Mouse (Mus musculus): ENCODE data around the gene Fpr2. TPM values are rescaled to one million over a fixed set of nuclear protein-coding genes. Genes with fewer than 3 reads are reported as not detected.

Fpr2 gene
- polyA plus RNA-seq, 2 experiments: 0.14 to 0.36 TPM

DNA sequence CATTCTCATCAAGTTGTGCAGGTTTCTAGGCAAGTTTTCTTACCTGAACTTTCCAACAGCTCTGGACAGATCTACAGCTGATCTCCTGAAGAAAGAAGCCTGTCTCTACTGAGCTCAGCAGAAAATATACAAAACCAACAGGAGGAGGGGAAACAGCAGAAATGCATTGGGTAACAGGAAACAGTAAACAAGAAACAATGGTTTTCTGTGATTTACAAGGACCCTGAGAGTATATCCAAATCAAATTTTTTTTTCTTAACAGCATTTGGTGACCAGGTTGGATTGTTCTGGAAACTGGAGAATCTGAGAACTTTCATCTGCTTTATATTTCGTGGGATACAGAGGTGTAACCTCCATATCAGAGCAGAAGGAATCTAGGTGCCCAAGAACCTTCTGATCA lies 3.8 kb upstream of the Fpr2 start, which contains the start of gene Fpr1:
TSS of gene Fpr1 (minus strand) at position 101 of the 400 bp plus-strand sequence.
- Histone ChIP-seq H3K9ac (ENCODE audit: low read depth, low read length, severe bottlenecking) (no peak within 1 kb of the TSS), H3K4me1 (ENCODE audit: control insufficient read depth, insufficient read depth, low read length) (no peaks in the 10 kb centered on the region), H3K27ac (replicated peaks; ENCODE audit: low read depth, low read length) (no peak within 1 kb of the TSS), H3K9me3 (ENCODE audit: control insufficient read depth, low read length) (no peaks in the 10 kb centered on the region), H3K27me3 (ENCODE audit: control insufficient read depth, insufficient read depth, low read length) (no peaks in the 10 kb centered on the region), H3K4me3 (replicated peaks; ENCODE audit: low read length) (no peak within 1 kb of the TSS), H3K4me2 (replicated peaks; ENCODE audit: low read depth, low read length, severe bottlenecking) (no peak within 1 kb of the TSS), H3K36me3 (ENCODE audit: control insufficient read depth, insufficient read depth, low read length) (no peaks in the 10 kb centered on the region)
- 60% methylated on average over 1 of the region's 1 CpGs for WGBS
- no peak for TF ChIP-seq POLR2A (IDR thresholded peaks at IDR 0.05; ENCODE audit: borderline replicate concordance, extremely low read depth, insufficient read depth, insufficient read length)
- DNase-seq (ENCODE audit: low spot score) (no peak), ATAC-seq (ENCODE audit: low FRiP score, low read depth) (no peak)

GRCm38 (mm10) chr17:17889732-17890425 lies 2.3 kb downstream of the Fpr2 start:
- Histone ChIP-seq H3K36me3 (ENCODE audit: control insufficient read depth, insufficient read depth, low read length) (no peaks in the 10 kb centered on the region), H3K4me2 (replicated peaks; ENCODE audit: low read depth, low read length, severe bottlenecking) (no peak overlapping the region), H3K4me3 (replicated peaks; ENCODE audit: low read length) (no peak overlapping the region), H3K4me1 (ENCODE audit: control insufficient read depth, insufficient read depth, low read length) (no peaks in the 10 kb centered on the region), H3K27me3 (ENCODE audit: control insufficient read depth, insufficient read depth, low read length) (no peaks in the 10 kb centered on the region), H3K9ac (ENCODE audit: low read depth, low read length, severe bottlenecking) (no peak overlapping the region), H3K27ac (replicated peaks; ENCODE audit: low read depth, low read length) (no peak overlapping the region), H3K9me3 (ENCODE audit: control insufficient read depth, low read length) (no peaks in the 10 kb centered on the region)
- no peak for TF ChIP-seq POLR2A (IDR thresholded peaks at IDR 0.05; ENCODE audit: borderline replicate concordance, extremely low read depth, insufficient read depth, insufficient read length)
- WGBS: 86% methylated on average over 2 of the region's 2 CpGs
- no peak for ATAC-seq (ENCODE audit: low FRiP score, low read depth)
- no peak for DNase-seq (ENCODE audit: low spot score)

GRCm38 (mm10) chr17:17896039-17896438 lies 8.4 kb downstream of the Fpr2 start:
- H3K9ac ChIP-seq (ENCODE audit: low read depth, low read length, severe bottlenecking): no peak overlapping the region
- H3K27ac ChIP-seq (replicated peaks; ENCODE audit: low read depth, low read length): no peak overlapping the region
- H3K27me3 ChIP-seq (ENCODE audit: control insufficient read depth, insufficient read depth, low read length): no peaks in the 10 kb centered on the region
- under 1% methylated on average over 4 of the region's 4 CpGs for WGBS
- H3K4me2 ChIP-seq (replicated peaks; ENCODE audit: low read depth, low read length, severe bottlenecking): no peak overlapping the region
- H3K4me1 ChIP-seq (ENCODE audit: control insufficient read depth, insufficient read depth, low read length): no peaks in the 10 kb centered on the region
- TF ChIP-seq POLR2A (IDR thresholded peaks at IDR 0.05; ENCODE audit: borderline replicate concordance, extremely low read depth, insufficient read depth, insufficient read length): no peak
- no peak overlapping the region for H3K4me3 ChIP-seq (replicated peaks; ENCODE audit: low read length)
- H3K9me3 ChIP-seq (ENCODE audit: control insufficient read depth, low read length): no peaks in the 10 kb centered on the region
- ATAC-seq (ENCODE audit: low FRiP score, low read depth) (no peak), DNase-seq (ENCODE audit: low spot score) (peak; percentile 60)
- no peaks in the 10 kb centered on the region for H3K36me3 ChIP-seq (ENCODE audit: control insufficient read depth, insufficient read depth, low read length)

GRCm38 (mm10) chr17:17899268-17899667 lies 11.6 kb downstream of the Fpr2 start:
- peak; percentile 20 for DNase-seq (ENCODE audit: low spot score)
- no peak for TF ChIP-seq POLR2A (IDR thresholded peaks at IDR 0.05; ENCODE audit: borderline replicate concordance, extremely low read depth, insufficient read depth, insufficient read length)
- Histone ChIP-seq H3K9me3 (ENCODE audit: control insufficient read depth, low read length) (no peaks in the 10 kb centered on the region), H3K27ac (replicated peaks; ENCODE audit: low read depth, low read length) (no peak overlapping the region), H3K4me1 (ENCODE audit: control insufficient read depth, insufficient read depth, low read length) (no peaks in the 10 kb centered on the region), H3K27me3 (ENCODE audit: control insufficient read depth, insufficient read depth, low read length) (no peaks in the 10 kb centered on the region), H3K9ac (ENCODE audit: low read depth, low read length, severe bottlenecking) (no peak overlapping the region), H3K4me2 (replicated peaks; ENCODE audit: low read depth, low read length, severe bottlenecking) (no peak overlapping the region), H3K4me3 (replicated peaks; ENCODE audit: low read length) (no peak overlapping the region), H3K36me3 (ENCODE audit: control insufficient read depth, insufficient read depth, low read length) (no peaks in the 10 kb centered on the region)
- ATAC-seq (ENCODE audit: low FRiP score, low read depth): no peak
- WGBS: 81% methylated on average over 2 of the region's 2 CpGs

DNA sequence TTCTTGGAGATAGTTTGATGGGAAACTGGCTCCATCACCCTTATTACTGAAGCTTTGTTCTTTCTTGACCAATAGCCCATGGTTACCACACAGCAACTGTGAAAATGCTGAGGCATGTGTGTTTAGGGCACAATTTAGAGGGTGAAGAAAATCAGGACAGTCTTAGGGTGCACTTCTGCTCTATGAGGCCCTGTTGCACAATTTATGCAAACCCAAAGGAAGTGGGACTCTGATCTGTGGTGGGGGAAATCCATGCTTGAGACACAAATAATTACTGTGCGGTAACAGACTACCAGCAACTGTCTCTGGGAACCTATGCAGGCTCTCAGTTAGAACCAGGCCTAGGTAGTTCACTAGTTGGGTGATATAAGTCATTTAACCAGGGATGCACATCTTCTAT lies 13.1 kb downstream of the Fpr2 start:
- Histone ChIP-seq H3K4me1 (ENCODE audit: control insufficient read depth, insufficient read depth, low read length) (no peaks in the 10 kb centered on the region), H3K9ac (ENCODE audit: low read depth, low read length, severe bottlenecking) (no peak overlapping the region), H3K27me3 (ENCODE audit: control insufficient read depth, insufficient read depth, low read length) (no peaks in the 10 kb centered on the region), H3K9me3 (ENCODE audit: control insufficient read depth, low read length) (no peaks in the 10 kb centered on the region), H3K4me2 (replicated peaks; ENCODE audit: low read depth, low read length, severe bottlenecking) (no peak overlapping the region), H3K4me3 (replicated peaks; ENCODE audit: low read length) (no peak overlapping the region), H3K27ac (replicated peaks; ENCODE audit: low read depth, low read length) (no peak overlapping the region), H3K36me3 (ENCODE audit: control insufficient read depth, insufficient read depth, low read length) (no peaks in the 10 kb centered on the region)
- no peak for DNase-seq (ENCODE audit: low spot score)
- TF ChIP-seq POLR2A (IDR thresholded peaks at IDR 0.05; ENCODE audit: borderline replicate concordance, extremely low read depth, insufficient read depth, insufficient read length): no peak
- no peak for ATAC-seq (ENCODE audit: low FRiP score, low read depth)
- WGBS: 86% methylated on average over 1 of the region's 1 CpGs

All from limb, embryonic 14.5 days (tissue).